Mouse (Mus musculus): ENCODE data around the gene Ms4a3.

Gene Ms4a3

GRCm38 (mm10) chr19:11640732-11641131 is at the start of gene Ms4a3:
Gene Ms4a3, minus strand, starts transcription at chr19:11640851.
- no peak for DNase-seq

GRCm38 (mm10) chr19:11661562-11661961 is 20.9 kb upstream of the Ms4a3 start:
- DNase-seq: no peak

- no peak for DNase-seq
Observed at GRCm38 (mm10) chr19:11660459-11660858, 19.8 kb upstream of the Ms4a3 start, which contains the start of gene Oosp2. Gene Oosp2, minus strand, starts transcription at chr19:11660559.

- DNase-seq: no peak
Observed at GRCm38 (mm10) chr19:11659142-11659541, 18.5 kb upstream of the Ms4a3 start.

GRCm38 (mm10) chr19:11649564-11649963 is 8.9 kb upstream of the Ms4a3 start:
- DNase-seq: no peak

GRCm38 (mm10) chr19:11646166-11646565 is 5.5 kb upstream of the Ms4a3 start:
- DNase-seq: no peak

GRCm38 (mm10) chr19:11639038-11639437 is 1.6 kb downstream of the Ms4a3 start:
- no peak for DNase-seq

- no peak for DNase-seq
Observed at GRCm38 (mm10) chr19:11635572-11635971, 5.1 kb downstream of the Ms4a3 start.

- DNase-seq: no peak
Observed at GRCm38 (mm10) chr19:11634330-11634729, 6.3 kb downstream of the Ms4a3 start.

GRCm38 (mm10) chr19:11633732-11634131 is 6.9 kb downstream of the Ms4a3 start:
- DNase-seq: no peak

GRCm38 (mm10) chr19:11625231-11625630 is 15.4 kb downstream of the Ms4a3 start:
- no peak for DNase-seq

GRCm38 (mm10) chr19:11624800-11625199 is 15.9 kb downstream of the Ms4a3 start:
- no peak for DNase-seq

- no peak for DNase-seq
Observed at GRCm38 (mm10) chr19:11623551-11623950, 17.1 kb downstream of the Ms4a3 start, which contains the start of gene Ms4a2. Gene Ms4a2, minus strand, starts transcription at chr19:11623719.

GRCm38 (mm10) chr19:11617983-11618382 is 22.7 kb downstream of the Ms4a3 start:
- no peak for DNase-seq

- DNase-seq: no peak
Observed at GRCm38 (mm10) chr19:11614805-11615204, 25.8 kb downstream of the Ms4a3 start.

GRCm38 (mm10) chr19:11613776-11614443 is 26.7 kb downstream of the Ms4a3 start:
- DNase-seq: no peak

GRCm38 (mm10) chr19:11613084-11613483 is 27.6 kb downstream of the Ms4a3 start:
- no peak for DNase-seq

- no peak for DNase-seq
Observed at GRCm38 (mm10) chr19:11612293-11612692, 28.4 kb downstream of the Ms4a3 start.

- DNase-seq: peak; percentile 78
Observed at GRCm38 (mm10) chr19:11611541-11611945, 29.1 kb downstream of the Ms4a3 start.

GRCm38 (mm10) chr19:11608172-11608571 is 32.5 kb downstream of the Ms4a3 start:
- DNase-seq: peak; percentile 54

GRCm38 (mm10) chr19:11604603-11605002 is 36.0 kb downstream of the Ms4a3 start, which contains the start of gene Ms4a6d:
Gene Ms4a6d, minus strand, starts transcription at chr19:11604849.
- no peak for DNase-seq

GRCm38 (mm10) chr19:11602026-11602425 is 38.6 kb downstream of the Ms4a3 start:
- peak; percentile 24 for DNase-seq

GRCm38 (mm10) chr19:11601349-11601748 is 39.3 kb downstream of the Ms4a3 start:
- no peak for DNase-seq

- DNase-seq: no peak
Observed at GRCm38 (mm10) chr19:11589891-11590449, 50.7 kb downstream of the Ms4a3 start.

- DNase-seq: no peak
Observed at GRCm38 (mm10) chr19:11589205-11589604, 51.4 kb downstream of the Ms4a3 start.
